Mouse (Mus musculus): ENCODE data around the gene Fam192a. TPM values are rescaled to one million over a fixed set of nuclear protein-coding genes. Genes with fewer than 3 reads are reported as not detected.
A peak's percentile ranks its signal among the peaks of the same experiment; 100 is the strongest.

Gene Fam192a
- polyA plus RNA-seq, 1 experiment from 2014 or later = 40.9 TPM

DNA sequence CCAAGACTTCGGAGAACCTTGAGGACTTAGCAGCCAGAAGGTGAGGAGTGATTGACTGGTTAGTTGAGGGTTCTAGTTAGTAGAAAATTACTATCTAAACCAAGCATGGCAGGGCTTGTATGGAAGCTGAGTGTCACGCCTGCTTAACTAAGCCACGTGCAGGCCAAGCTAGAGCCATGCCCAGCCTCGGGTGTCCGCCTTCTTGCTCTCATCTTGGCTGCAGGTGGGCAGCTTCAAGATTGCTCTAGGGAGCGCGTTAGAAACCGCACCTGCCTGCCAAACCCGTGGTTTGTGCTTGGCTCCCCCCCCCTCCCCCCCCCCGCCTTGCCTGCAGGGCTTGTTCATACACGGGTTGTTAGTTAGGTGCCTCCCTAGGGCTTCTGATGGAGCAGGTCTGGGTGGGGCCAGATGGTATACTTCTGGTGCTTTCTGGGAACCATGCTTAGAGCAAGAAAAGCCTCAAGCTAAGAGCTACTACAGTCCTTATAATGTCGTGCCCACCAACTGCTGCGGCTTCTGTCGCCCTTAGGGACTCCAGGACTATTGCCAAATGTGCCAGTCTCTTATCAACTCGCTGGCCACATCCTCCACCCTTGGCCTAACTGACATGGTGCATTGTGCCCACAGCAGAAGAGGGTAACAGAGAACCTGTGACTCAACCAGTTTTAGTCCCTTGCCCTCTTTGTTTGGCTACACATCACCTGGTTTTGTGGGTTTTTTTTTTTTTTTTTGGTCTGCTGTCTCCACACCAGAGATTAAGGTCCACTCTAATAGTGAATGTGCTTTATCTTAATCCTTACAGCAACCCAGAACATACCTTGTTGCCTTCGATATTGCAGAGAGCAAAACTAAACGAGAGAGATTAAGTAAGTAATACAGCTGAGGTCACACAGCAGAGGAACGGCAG is 60.7 kb downstream of the Fam192a start:
- Histone ChIP-seq H3K36me3 (ENCODE audit: insufficient read depth, low read length) (no peaks in the 10 kb centered on the region), H3K4me3 (ENCODE audit: low read depth, low read length) (no peak overlapping the region), H3K9me3 (ENCODE audit: low read length) (no peaks in the 10 kb centered on the region), H3K4me2 (replicated peaks; ENCODE audit: low read depth, low read length) (no peak overlapping the region), H3K4me1 (ENCODE audit: insufficient read depth, low read depth, low read length) (no peaks in the 10 kb centered on the region), H3K27me3 (replicated peaks; ENCODE audit: insufficient read depth, low read length) (no peaks in the 10 kb centered on the region), H3K9ac (replicated peaks; ENCODE audit: low read depth) (no peak overlapping the region), H3K27ac (ENCODE audit: low read length) (no peak overlapping the region)
- WGBS = 64% methylated on average over 18 of the region's 18 CpGs
- ATAC-seq (no peak), DNase-seq (ENCODE audit: low spot score) (no peak)
- TF ChIP-seq CTCF (IDR thresholded peaks at IDR 0.05) (no peak), EP300 (IDR thresholded peaks at IDR 0.05) (no peak)

GRCm38 (mm10) chr8:94540025-94540424 is 61.8 kb downstream of the Fam192a start:
- 83% methylated on average over 2 of the region's 2 CpGs for WGBS
- ATAC-seq = no peak
- DNase-seq (ENCODE audit: low spot score) = no peak
- H3K4me3 ChIP-seq (ENCODE audit: low read depth, low read length) = no peak overlapping the region
- TF ChIP-seq EP300 (IDR thresholded peaks at IDR 0.05) (no peak), CTCF (IDR thresholded peaks at IDR 0.05) (no peak)
- H3K4me1 ChIP-seq (ENCODE audit: insufficient read depth, low read depth, low read length) = no peaks in the 10 kb centered on the region
- H3K9me3 ChIP-seq (ENCODE audit: low read length) = no peaks in the 10 kb centered on the region
- H3K36me3 ChIP-seq (ENCODE audit: insufficient read depth, low read length) = no peaks in the 10 kb centered on the region
- H3K4me2 ChIP-seq (replicated peaks; ENCODE audit: low read depth, low read length) = no peak overlapping the region
- H3K27ac ChIP-seq (ENCODE audit: low read length) = no peak overlapping the region
- no peak overlapping the region for H3K9ac ChIP-seq (replicated peaks; ENCODE audit: low read depth)
- H3K27me3 ChIP-seq (replicated peaks; ENCODE audit: insufficient read depth, low read length) = no peaks in the 10 kb centered on the region

DNA sequence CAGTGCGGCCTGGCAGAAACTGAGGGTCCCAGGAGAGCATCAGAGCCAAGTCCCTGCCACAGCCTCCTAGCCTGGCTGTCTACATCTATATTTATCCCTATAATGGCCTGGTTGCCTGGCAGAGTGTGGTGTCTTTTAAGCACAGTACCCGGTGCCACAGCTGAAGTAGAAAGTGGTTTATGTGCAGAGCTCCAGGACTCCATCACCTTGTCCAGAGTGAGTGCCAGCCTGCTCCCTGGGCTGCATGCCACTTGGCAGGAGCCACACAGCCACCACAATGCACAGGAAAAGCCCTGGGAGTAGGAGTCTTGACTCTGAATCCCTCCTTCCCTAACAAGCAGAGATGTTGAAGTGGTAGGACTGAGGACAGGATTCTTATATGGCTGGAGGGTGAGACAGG is 64.3 kb downstream of the Fam192a start:
- Histone ChIP-seq H3K27ac (ENCODE audit: low read length) (no peak overlapping the region), H3K4me3 (ENCODE audit: low read depth, low read length) (no peak overlapping the region), H3K27me3 (replicated peaks; ENCODE audit: insufficient read depth, low read length) (no peaks in the 10 kb centered on the region), H3K4me2 (replicated peaks; ENCODE audit: low read depth, low read length) (no peak overlapping the region), H3K9ac (replicated peaks; ENCODE audit: low read depth) (no peak overlapping the region), H3K36me3 (ENCODE audit: insufficient read depth, low read length) (no peaks in the 10 kb centered on the region), H3K9me3 (ENCODE audit: low read length) (no peaks in the 10 kb centered on the region), H3K4me1 (ENCODE audit: insufficient read depth, low read depth, low read length) (no peaks in the 10 kb centered on the region)
- TF ChIP-seq EP300 (IDR thresholded peaks at IDR 0.05) = no peak
- TF ChIP-seq CTCF (IDR thresholded peaks at IDR 0.05) = no peak
- WGBS = 78% methylated on average over 2 of the region's 2 CpGs
- ATAC-seq = no peak
- DNase-seq (ENCODE audit: low spot score) = no peak

- H3K27me3 ChIP-seq (replicated peaks; ENCODE audit: insufficient read depth, low read length) = no peaks in the 10 kb centered on the region
- DNase-seq (ENCODE audit: low spot score) = no peak
- H3K4me1 ChIP-seq (ENCODE audit: insufficient read depth, low read depth, low read length) = no peaks in the 10 kb centered on the region
- H3K27ac ChIP-seq (ENCODE audit: low read length) = no peak overlapping the region
- no peaks in the 10 kb centered on the region for H3K9me3 ChIP-seq (ENCODE audit: low read length)
- WGBS = 84% methylated on average over 7 of the region's 7 CpGs
- TF ChIP-seq CTCF (IDR thresholded peaks at IDR 0.05) (no peak), EP300 (IDR thresholded peaks at IDR 0.05) (no peak)
- no peak overlapping the region for H3K4me2 ChIP-seq (replicated peaks; ENCODE audit: low read depth, low read length)
- ATAC-seq = no peak
- H3K4me3 ChIP-seq (ENCODE audit: low read depth, low read length) = no peak overlapping the region
- H3K9ac ChIP-seq (replicated peaks; ENCODE audit: low read depth) = no peak overlapping the region
- H3K36me3 ChIP-seq (ENCODE audit: insufficient read depth, low read length) = no peaks in the 10 kb centered on the region
These were observed 66.2 kb downstream of the Fam192a start for GRCm38 (mm10) chr8:94535631-94536030.

DNA sequence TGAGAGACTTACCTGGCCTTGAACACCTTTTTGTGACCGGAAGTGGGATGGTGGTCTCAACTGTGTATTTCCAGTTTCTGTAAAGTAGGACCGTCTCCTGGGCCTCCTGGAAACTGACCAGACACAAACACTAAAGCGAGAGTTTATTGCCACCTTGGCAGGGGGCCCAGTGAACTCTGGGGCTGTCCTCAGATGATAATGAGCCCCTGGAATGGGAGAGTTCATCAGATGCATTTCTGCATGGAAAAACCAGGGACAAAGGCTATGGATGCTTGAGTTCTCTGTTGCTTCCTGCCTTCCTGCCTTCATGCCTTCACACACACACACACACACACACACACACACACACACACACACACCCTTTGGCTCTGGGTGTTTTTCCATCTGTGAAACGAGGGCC is 67.2 kb downstream of the Fam192a start:
- no peak for ATAC-seq

GRCm38 (mm10) chr8:94532873-94533671 is 68.7 kb downstream of the Fam192a start, which contains the start of gene Cpne2:
Gene Cpne2 (plus strand): TSS chr8:94532990.
- TF ChIP-seq CTCF (IDR thresholded peaks at IDR 0.05) = peak; percentile 41; the same call in 1 of the 2 replicates
- TF ChIP-seq EP300 (IDR thresholded peaks at IDR 0.05) = no peak
- Histone ChIP-seq H3K27ac (ENCODE audit: low read length) (no peak within 1 kb of the TSS), H3K4me1 (ENCODE audit: insufficient read depth, low read depth, low read length) (no peaks in the 10 kb centered on the region), H3K27me3 (replicated peaks; ENCODE audit: insufficient read depth, low read length) (no peaks in the 10 kb centered on the region), H3K9ac (replicated peaks; ENCODE audit: low read depth) (peak within 1 kb of the TSS; percentile 41; the same call in 1 of the 2 replicates), H3K9me3 (ENCODE audit: low read length) (no peaks in the 10 kb centered on the region), H3K4me3 (ENCODE audit: low read depth, low read length) (peak within 1 kb of the TSS; percentile 59), H3K36me3 (ENCODE audit: insufficient read depth, low read length) (no peaks in the 10 kb centered on the region), H3K4me2 (replicated peaks; ENCODE audit: low read depth, low read length) (peak within 1 kb of the TSS; percentile 94)
- ATAC-seq (peak; percentile 91), DNase-seq (ENCODE audit: low spot score) (peak; percentile 79)
- under 1% methylated on average over 51 of the region's 81 CpGs for WGBS

More for the DNA sequence above, 67.2 kb downstream of the Fam192a start:
- no peaks in the 10 kb centered on the region for H3K36me3 ChIP-seq (ENCODE audit: insufficient read depth, low read length)
- H3K9me3 ChIP-seq (ENCODE audit: low read length) = no peaks in the 10 kb centered on the region
- no peaks in the 10 kb centered on the region for H3K27me3 ChIP-seq (replicated peaks; ENCODE audit: insufficient read depth, low read length)
- H3K4me1 ChIP-seq (ENCODE audit: insufficient read depth, low read depth, low read length) = no peaks in the 10 kb centered on the region
- no peak overlapping the region for H3K9ac ChIP-seq (replicated peaks; ENCODE audit: low read depth)
- WGBS = 27% methylated on average over 4 of the region's 4 CpGs
- no peak overlapping the region for H3K4me3 ChIP-seq (ENCODE audit: low read depth, low read length)
- TF ChIP-seq CTCF (IDR thresholded peaks at IDR 0.05) (no peak), EP300 (IDR thresholded peaks at IDR 0.05) (no peak)
- no peak for DNase-seq (ENCODE audit: low spot score)
- H3K4me2 ChIP-seq (replicated peaks; ENCODE audit: low read depth, low read length) = no peak overlapping the region
- no peak overlapping the region for H3K27ac ChIP-seq (ENCODE audit: low read length)

Data from lung, postnatal 0 days (tissue).